Mouse (Mus musculus) cortical plate, adult 2 months (tissue): ENCODE measurements around the gene Mcu.

ENCODE experiments used
- CTCF ChIP-seq: fragments of 200-500 bp; IDR thresholded peaks from 2 replicates; pipeline ENCODE4 v1.5.1; 2011; ENCODE audit warnings: mild to moderate bottlenecking, control low read depth, low read length; ENCODE audit not compliant: insufficient read depth; ENCODE audit errors: extremely low read depth
- POLR2A ChIP-seq: fragments of 200-500 bp; IDR thresholded peaks from 2 replicates; pipeline ENCODE4 v1.6.1; 2011; ENCODE audit warnings: mild to moderate bottlenecking, low read length, control low read depth; ENCODE audit not compliant: insufficient read depth; ENCODE audit errors: extremely low read depth

DNA sequence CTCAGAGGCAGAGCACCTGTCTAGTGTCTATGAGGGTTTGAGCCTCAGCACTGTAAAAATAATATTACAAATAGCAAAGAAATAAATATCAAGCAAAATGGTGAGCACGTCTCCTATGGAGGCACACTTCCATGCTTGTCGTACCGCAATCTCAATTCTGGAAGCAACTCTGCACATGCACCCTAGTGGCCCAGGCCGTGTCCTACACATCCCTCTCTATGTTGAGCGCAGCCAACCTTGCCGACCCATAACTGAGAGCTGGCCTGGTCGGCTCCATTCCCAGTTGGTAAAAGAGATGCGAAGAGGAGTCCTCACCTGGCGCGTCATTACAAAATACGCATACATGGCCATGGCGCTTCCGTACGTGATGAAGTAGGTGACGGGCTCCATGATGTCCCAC, 161.9 kb downstream of the Mcu start:
- TF ChIP-seq CTCF (no peak), POLR2A (no peak)
